Mouse (Mus musculus) splenic B cell, adult 2 months (primary cell): Measurements from ENCODE around the gene Zfp385b.

Experiments
- DNase-seq: peaks from one replicate; pipeline ENCODE4 v3.0.0-alpha.2; 2011; ENCODE audit warnings: low read depth, low spot score
- H3K27me3 ChIP-seq: 2 replicates; pipeline ENCODE4 v1.6.1; 2012; ENCODE audit warnings: mild to moderate bottlenecking, low read length, moderate library complexity, mixed read lengths; ENCODE audit not compliant: control insufficient read depth, poor library complexity, insufficient read depth, severe bottlenecking
- H3K36me3 ChIP-seq: 2 replicates; pipeline ENCODE4 v1.6.1; 2012; ENCODE audit warnings: mild to moderate bottlenecking, low read length, moderate library complexity, mixed read lengths; ENCODE audit not compliant: control insufficient read depth, poor library complexity, insufficient read depth, severe bottlenecking

Zfp385b gene

GRCm38 (mm10) chr2:77691174-77691573 lies 128.3 kb downstream of the Zfp385b start:
- no peak for DNase-seq
- no peaks in the 10 kb centered on the region for H3K36me3 ChIP-seq
- H3K27me3 ChIP-seq = no peaks in the 10 kb centered on the region

- Histone ChIP-seq H3K27me3 (no peaks in the 10 kb centered on the region), H3K36me3 (no peaks in the 10 kb centered on the region)
- no peak for DNase-seq
Measured at GRCm38 (mm10) chr2:77690316-77690715, 129.1 kb downstream of the Zfp385b start.

GRCm38 (mm10) chr2:77688651-77689050 lies 130.8 kb downstream of the Zfp385b start:
- Histone ChIP-seq H3K36me3 (no peaks in the 10 kb centered on the region), H3K27me3 (no peaks in the 10 kb centered on the region)
- DNase-seq = no peak

- H3K36me3 ChIP-seq = no peaks in the 10 kb centered on the region
- no peak for DNase-seq
- no peaks in the 10 kb centered on the region for H3K27me3 ChIP-seq
Measured at GRCm38 (mm10) chr2:77684088-77684487, 135.4 kb downstream of the Zfp385b start.

GRCm38 (mm10) chr2:77682205-77682604 lies 137.2 kb downstream of the Zfp385b start:
- no peaks in the 10 kb centered on the region for H3K27me3 ChIP-seq
- H3K36me3 ChIP-seq = no peaks in the 10 kb centered on the region
- DNase-seq = no peak

- no peaks in the 10 kb centered on the region for H3K36me3 ChIP-seq
- no peak for DNase-seq
Measured at GRCm38 (mm10) chr2:77681741-77682140, 137.7 kb downstream of the Zfp385b start.

GRCm38 (mm10) chr2:77673770-77674169 lies 145.7 kb downstream of the Zfp385b start:
- no peak for DNase-seq
- H3K27me3 ChIP-seq = no peaks in the 10 kb centered on the region
- H3K36me3 ChIP-seq = no peaks in the 10 kb centered on the region

More at GRCm38 (mm10) chr2:77681741-77682140, 137.7 kb downstream of the Zfp385b start:
- no peaks in the 10 kb centered on the region for H3K27me3 ChIP-seq

DNA sequence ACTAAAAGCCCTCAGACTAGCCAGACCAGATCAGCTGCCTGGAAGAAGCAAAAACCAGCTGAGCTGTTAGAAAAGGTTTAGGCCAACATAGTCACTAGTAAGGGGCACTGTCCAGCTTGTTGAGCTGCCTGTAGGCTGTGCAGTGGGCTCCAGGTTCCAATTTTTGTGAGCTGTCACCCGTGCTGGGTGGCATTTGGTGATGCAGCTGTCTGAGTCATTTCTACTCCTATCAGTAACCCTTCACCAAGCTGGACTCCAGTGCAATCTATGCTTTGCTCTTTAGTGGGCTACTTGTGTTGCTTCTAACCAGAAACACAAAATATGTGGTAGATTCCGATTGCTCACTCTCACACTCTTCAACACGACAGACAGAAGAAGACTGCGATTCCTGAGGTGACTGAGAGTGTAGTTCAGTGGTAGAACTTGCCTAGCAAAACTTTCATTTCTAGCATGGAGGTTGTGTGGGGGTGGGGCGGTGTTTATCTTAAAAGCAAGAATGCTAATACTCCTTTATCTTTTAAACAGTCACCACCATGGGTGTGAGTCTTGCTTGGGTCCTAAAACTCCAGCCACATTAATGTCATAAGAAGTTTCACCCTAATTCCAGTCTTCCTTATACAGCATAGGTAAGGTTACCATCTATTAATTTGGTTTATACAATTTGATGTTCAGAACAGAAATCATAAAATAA lies 147.1 kb downstream of the Zfp385b start:
- Histone ChIP-seq H3K36me3 (no peaks in the 10 kb centered on the region), H3K27me3 (no peaks in the 10 kb centered on the region)
- DNase-seq = no peak

DNA sequence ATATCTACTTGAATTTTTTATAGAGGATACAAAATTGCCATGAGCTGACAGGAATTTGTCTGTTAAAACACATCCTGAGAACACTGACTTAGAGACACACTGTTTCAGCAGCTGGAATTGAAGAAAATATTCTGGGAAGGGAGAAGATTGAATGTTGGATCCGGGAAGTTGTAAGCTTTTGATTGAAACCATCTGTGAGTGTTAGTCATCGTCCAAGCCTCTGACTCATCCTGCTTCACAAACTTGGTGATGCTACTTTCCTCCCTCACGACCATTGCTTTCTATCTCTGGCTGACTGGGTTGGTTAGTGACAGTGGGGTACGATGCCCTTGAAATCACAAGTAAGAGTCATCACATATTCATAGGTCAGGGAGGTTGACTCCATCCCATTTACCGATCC lies 157.3 kb downstream of the Zfp385b start:
- DNase-seq = no peak
- no peaks in the 10 kb centered on the region for H3K27me3 ChIP-seq
- no peaks in the 10 kb centered on the region for H3K36me3 ChIP-seq

DNA sequence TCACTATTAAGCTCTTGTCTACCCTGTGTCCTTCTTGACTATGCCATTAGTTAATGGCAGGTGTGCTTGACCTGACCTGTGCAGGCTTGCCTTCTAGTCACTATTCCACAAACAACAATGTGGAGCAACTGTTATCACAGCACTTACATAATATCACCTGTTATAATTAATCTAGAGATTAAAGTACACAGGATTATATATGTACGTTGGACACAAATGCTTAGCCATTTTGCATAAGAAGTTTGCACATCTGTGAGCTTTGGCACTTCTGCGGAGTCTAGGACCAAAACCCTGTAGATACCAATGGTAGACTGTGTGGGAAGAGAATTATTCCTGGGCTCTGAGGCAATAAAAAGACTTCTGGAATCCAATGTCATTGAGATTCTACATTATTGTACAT lies 165.8 kb downstream of the Zfp385b start:
- H3K27me3 ChIP-seq = no peaks in the 10 kb centered on the region

GRCm38 (mm10) chr2:77641521-77642170 lies 177.8 kb downstream of the Zfp385b start:
- DNase-seq = no peak
- H3K36me3 ChIP-seq = no peaks in the 10 kb centered on the region
- no peaks in the 10 kb centered on the region for H3K27me3 ChIP-seq

More for the DNA sequence above, 165.8 kb downstream of the Zfp385b start:
- no peak for DNase-seq
- H3K36me3 ChIP-seq = no peaks in the 10 kb centered on the region

DNA sequence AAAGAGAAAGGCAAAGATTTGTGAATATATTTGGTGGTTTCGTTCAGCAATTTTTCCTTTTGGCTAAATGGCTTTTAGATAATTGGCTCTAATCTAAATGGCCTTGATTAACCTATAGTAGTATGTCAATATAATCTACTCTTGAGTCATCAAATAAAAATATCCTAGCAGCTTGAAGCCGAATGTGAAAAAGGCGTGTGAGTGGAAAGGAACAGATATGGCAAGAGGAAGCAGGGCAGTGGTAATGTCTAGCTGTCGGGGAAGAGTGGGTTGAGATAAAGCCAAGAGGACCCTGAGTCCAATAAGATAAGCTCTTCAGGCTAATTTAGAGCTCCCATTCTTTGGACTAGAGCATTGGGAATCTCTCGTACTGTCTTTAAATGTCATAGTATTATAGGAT lies 179.4 kb downstream of the Zfp385b start:
- no peaks in the 10 kb centered on the region for H3K27me3 ChIP-seq
- no peaks in the 10 kb centered on the region for H3K36me3 ChIP-seq
- no peak for DNase-seq

DNA sequence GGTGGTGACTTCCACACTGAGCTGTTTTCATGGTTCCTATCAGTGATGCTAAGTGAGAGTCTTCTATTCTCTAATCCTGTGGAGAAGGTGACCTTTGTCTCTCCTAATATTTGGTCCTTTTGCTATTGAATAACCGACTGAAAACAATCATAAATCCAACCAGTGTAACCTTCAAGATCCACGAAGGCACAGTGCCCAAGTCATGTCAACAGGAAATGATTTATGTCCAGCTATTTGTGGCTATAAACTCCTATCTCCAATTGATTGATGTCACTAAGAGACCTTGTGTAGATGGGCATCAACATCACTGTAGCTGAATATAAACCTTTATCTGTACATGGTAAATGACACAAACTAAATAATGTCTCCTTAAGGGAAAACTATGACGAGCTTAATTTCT lies 187.8 kb downstream of the Zfp385b start:
- no peaks in the 10 kb centered on the region for H3K27me3 ChIP-seq

GRCm38 (mm10) chr2:77627622-77628231 lies 191.7 kb downstream of the Zfp385b start:
- no peak for DNase-seq
- Histone ChIP-seq H3K27me3 (no peaks in the 10 kb centered on the region), H3K36me3 (no peaks in the 10 kb centered on the region)

More for the DNA sequence above, 187.8 kb downstream of the Zfp385b start:
- no peak for DNase-seq
- no peaks in the 10 kb centered on the region for H3K36me3 ChIP-seq

GRCm38 (mm10) chr2:77618686-77619085 lies 200.8 kb downstream of the Zfp385b start:
- no peaks in the 10 kb centered on the region for H3K36me3 ChIP-seq
- H3K27me3 ChIP-seq = no peaks in the 10 kb centered on the region
- no peak for DNase-seq
